Mouse (Mus musculus) cerebellum, adult 11 months (tissue): ENCODE measurements around the gene Nop10.

Source experiments
- DNase-seq: peaks from one replicate; pipeline ENCODE4 v3.0.0; 2022

The Nop10 gene

GRCm38 (mm10) chr2:112261748-112262653 is at the start of gene Nop10:
Gene Nop10 (plus strand): TSS chr2:112261926.
- DNase-seq: peak; percentile 88

DNA sequence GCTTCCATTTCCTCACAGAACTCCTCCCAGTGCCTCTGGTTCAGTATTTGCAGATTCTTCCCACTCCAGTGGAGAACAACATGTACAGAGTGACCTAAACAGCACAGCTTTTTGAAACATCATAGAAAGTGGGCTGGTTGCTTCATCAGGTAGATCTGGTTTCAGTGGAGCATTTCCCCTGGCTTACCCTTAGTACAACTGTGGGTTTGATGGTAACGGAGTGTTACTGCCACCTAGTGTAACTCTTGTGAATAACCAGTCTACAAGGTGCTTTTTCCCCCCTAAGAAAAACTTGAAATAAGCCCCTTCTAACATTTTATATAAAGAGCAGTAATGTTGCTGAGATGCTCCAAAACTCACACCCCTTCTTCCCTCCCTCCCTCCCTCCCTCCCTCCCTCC is 45.7 kb upstream of the Nop10 start:
- DNase-seq: no peak

DNA sequence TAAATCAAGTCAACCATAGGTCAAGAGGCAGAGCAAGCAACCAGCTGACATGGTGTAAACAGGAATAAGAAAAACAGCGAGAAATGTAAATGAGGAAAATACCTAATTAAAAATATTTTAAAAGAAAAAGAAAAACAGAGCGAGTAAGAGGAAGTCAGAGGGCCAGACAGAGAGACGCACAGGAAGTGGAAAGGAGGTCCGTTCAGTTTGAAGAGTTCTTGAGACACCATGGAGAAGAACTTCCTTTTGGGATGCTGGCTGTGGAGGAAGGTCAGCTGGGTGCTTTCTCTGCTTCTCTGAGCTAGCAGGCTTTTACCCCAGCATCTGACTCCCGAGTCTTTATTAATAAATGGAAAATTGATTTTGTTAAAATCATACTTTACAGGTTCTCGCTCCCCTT is 44.1 kb upstream of the Nop10 start:
- DNase-seq: no peak

- DNase-seq: no peak
Observed at GRCm38 (mm10) chr2:112220880-112221279, 40.8 kb upstream of the Nop10 start.

GRCm38 (mm10) chr2:112222607-112223006 is 39.1 kb upstream of the Nop10 start:
- DNase-seq: no peak

- DNase-seq: no peak
Observed at GRCm38 (mm10) chr2:112224356-112224755, 37.4 kb upstream of the Nop10 start.

DNA sequence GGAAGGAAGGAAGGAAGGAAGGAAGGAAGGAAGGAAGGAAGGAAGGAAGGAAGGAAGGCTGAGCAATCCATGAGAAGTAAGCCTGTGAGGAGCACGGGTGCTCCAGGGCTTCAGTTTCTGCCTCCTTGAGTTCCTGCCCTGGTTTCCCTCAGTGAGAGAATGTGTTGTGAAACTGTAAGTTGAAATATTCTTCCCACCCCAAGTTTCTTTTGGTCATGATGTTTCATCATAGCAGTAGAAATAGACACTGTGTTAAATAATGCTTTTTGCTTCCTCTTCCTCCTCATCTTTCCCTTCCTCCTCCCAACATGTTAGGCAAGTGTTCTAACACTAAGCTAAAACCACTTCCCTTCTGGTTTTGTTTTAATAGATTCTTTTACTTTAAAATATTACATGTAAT is 29.1 kb upstream of the Nop10 start:
- no peak for DNase-seq

DNA sequence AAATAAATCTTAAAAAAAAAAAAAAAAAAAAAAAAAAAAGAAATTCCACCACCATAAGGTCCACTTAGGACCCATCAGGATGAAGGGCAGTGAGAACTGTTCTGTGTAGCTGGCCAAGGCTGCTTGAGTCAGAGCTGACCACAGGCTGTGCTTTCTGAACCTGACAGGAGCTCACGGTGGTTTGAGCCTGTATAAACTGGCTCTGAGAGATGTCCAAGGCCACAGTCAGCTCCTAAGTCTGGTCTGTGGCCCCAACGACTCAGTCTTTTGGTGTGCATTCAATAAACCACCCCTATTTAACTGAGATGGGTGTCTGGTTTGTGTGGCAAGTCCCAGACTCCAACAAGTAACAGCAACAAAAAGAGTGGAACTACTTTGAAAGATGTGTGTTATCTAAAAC is 25.1 kb upstream of the Nop10 start:
- DNase-seq: no peak

- no peak for DNase-seq
Observed at GRCm38 (mm10) chr2:112238006-112238405, 23.7 kb upstream of the Nop10 start.

- DNase-seq: peak; percentile 89
Observed at GRCm38 (mm10) chr2:112239212-112239934, 22.4 kb upstream of the Nop10 start, which contains the start of gene Lpcat4. Gene Lpcat4 (plus strand): TSS chr2:112239468.

- peak; percentile 54 for DNase-seq
Observed at GRCm38 (mm10) chr2:112239935-112240721, 21.6 kb upstream of the Nop10 start.

- no peak for DNase-seq
Observed at GRCm38 (mm10) chr2:112241787-112242186, 19.9 kb upstream of the Nop10 start.

DNA sequence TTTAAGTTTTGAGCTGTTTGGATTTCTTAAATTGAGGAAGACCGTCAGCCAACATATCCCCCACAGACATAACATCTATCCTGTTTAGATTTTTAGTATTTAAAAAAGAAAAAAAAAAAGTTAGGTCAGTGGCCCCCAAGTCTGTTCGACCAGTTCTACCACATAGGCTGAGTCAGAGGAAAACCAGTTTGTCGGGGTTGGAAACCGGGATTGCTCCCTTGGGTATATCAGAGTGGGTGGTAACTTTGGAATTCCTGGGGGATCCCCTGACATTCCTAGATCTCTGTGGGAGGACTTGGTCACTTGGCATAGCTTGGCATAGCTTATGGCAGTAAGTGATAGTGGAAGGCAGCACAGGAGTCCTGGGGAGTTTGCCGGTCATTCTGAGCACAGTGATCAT is 16.4 kb upstream of the Nop10 start:
- no peak for DNase-seq

DNA sequence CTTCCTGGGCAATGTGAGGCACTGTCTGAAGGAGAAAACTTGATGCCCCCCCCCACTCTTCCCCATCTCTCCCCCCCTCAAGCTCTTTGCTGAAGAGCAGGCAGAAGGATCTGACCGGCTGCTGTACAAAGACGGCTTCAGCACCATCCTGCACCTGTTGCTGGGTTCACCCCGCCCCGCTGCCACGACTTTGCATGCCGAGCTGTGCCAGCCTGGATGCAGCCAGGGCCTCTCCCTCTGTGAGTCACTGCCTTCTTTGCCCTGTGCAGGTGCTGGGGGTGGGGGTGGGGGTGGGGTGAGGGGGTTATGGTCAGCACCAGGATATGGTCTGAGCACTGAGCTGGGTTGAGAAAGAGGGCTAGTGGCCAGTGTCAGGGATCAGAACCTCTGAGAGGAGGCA is 15.5 kb upstream of the Nop10 start:
- no peak for DNase-seq

DNA sequence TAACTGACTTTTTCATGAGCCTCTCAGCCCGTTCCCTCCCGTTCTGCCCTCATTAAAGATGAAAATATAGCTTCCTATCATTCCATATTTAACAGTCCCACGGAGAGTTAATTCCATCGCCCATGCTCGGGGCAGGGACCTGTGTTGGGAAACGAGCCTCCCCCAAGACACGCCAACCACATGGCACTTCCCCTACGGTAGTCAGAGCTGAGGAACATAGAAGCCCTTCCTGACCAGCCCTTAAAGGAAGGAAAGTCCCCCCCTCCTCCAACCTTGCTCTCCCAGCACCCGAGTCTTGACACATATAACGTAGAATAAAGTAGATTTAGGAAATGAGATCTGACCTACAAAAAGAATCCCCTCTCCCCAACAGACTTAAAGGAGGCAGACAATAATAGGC is 14.4 kb upstream of the Nop10 start:
- DNase-seq: no peak

DNA sequence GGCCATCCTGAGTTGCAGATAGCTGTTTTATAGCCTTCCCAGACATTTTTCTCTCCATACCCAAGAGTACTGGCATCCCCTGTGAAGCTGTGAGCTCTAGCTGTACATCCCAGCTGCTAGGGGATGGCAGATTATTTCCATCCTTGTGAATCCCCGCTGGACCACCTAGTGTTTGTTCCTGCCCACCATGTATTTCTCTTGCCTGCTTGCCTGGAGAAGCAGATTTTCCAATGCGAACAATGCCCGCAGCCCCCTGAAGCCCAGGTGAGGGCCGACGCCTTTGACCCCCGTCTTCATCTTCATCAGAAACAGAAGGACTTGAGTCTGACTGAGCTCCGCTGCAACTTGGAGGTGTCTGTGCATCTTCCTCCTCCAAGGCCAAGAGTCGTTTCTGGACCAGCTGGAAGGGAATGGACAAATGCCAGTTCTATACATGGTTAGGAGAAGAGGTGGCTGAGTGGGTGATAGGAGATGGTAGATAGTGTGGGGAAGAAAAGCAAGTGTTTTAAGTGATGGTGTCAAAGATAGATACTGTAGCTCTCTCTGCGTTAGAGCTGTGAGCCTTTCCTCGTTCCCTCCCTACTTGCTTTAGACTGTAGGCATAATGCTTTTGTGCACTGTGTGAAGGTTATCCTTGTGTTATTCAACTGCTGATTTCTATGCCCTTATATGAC is 11.8 kb upstream of the Nop10 start:
- no peak for DNase-seq

GRCm38 (mm10) chr2:112254675-112255515 is 6.8 kb upstream of the Nop10 start:
- no peak for DNase-seq

- DNase-seq: no peak
Observed at GRCm38 (mm10) chr2:112259241-112259962, 2.3 kb upstream of the Nop10 start, which contains the start of gene Nutm1. Gene Nutm1 (minus strand): TSS chr2:112259291.

DNA sequence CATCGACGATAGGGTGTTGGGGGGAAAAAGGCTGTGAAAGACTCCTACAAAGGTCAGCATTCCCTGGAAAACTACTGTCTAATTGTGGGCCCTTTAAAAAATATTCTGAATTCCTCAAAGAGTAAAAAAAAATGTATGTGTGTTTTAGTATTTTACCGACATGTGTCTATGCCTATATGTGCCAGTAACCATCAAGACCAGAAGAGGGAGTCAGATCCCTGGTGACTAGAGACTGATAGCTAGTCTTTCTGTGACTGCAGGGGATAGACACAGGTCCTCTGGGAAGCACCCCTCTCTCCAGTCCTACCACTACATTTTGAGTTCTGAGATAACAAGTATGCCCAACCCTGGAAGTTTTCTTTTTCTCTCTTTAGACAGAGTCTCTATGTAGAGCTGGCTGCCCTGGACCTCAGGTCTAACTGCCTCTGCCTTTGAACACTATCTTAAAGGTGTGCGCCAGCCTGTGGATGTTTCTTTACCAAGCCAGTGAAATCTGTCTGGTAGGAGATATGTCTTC is 1.1 kb downstream of the Nop10 start:
- DNase-seq: no peak

DNA sequence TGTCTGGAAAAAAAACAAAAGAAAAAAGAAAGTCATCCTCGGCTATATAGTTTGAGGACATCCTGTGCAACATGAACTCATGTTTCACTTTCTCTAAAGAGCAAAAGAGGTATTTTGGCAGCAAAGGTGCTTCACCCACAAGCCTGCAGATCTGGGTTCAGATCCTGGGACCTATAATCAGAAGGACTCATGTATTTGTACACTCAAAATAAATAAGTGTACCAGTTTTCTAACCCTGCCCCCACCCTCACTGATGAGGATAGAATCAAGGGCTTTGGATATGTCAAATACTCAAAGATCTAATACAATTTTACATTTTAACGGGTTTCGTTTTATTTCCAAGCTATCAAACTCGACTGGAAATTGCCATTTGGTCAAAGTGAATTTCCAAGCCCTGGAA is 2.6 kb downstream of the Nop10 start:
- no peak for DNase-seq
